Mouse (Mus musculus) liver, postnatal 0 days (tissue): ENCODE measurements around the gene Nectin1.

Source experiments
- CTCF ChIP-seq: sonication (generic); IDR thresholded peaks from 2 replicates; pipeline ENCODE4 v1.5.1; 2016; ENCODE audit warnings: antibody characterized with exemption, low read depth
- EP300 ChIP-seq: IDR thresholded peaks from 2 replicates; pipeline ENCODE4 v1.6.1; 2016; ENCODE audit warnings: antibody characterized with exemption, low read depth, mild to moderate bottlenecking

- TF ChIP-seq EP300 (no peak), CTCF (no peak)
These were observed 107.4 kb downstream of the Nectin1 start for GRCm38 (mm10) chr9:43851154-43851553.
